Mouse (Mus musculus): ENCODE measurements around the gene Samd1.

Samd1 gene

GRCm38 (mm10) chr8:84010625-84011611 lies 13.4 kb downstream of the Samd1 start:
- no peak for DNase-seq (ENCODE audit: extremely low spot score, low read depth, low spot score)

- no peak for DNase-seq (ENCODE audit: extremely low spot score, low read depth, low spot score)
Observed at GRCm38 (mm10) chr8:84011705-84012498, 14.4 kb downstream of the Samd1 start, which contains the start of gene 2210011C24Rik. TSS of gene 2210011C24Rik (minus strand) at chr8:84012171.

- DNase-seq (ENCODE audit: extremely low spot score, low read depth, low spot score) = no peak
Observed at GRCm38 (mm10) chr8:84012499-84013165, 15.2 kb downstream of the Samd1 start.

GRCm38 (mm10) chr8:84015833-84016232 lies 18.4 kb downstream of the Samd1 start:
- DNase-seq (ENCODE audit: extremely low spot score, low read depth, low spot score) = no peak

- no peak for DNase-seq (ENCODE audit: extremely low spot score, low read depth, low spot score)
Observed at GRCm38 (mm10) chr8:84019738-84020137, 22.3 kb downstream of the Samd1 start.

GRCm38 (mm10) chr8:84021096-84021495 lies 23.6 kb downstream of the Samd1 start, which contains the start of gene Palm3:
TSS of gene Palm3 (plus strand) at chr8:84021471.
- DNase-seq (ENCODE audit: extremely low spot score, low read depth, low spot score) = no peak

- DNase-seq (ENCODE audit: extremely low spot score, low read depth, low spot score) = no peak
Observed at GRCm38 (mm10) chr8:84021569-84021968, 24.1 kb downstream of the Samd1 start.

- no peak for DNase-seq (ENCODE audit: extremely low spot score, low read depth, low spot score)
Observed at GRCm38 (mm10) chr8:84023085-84023484, 25.6 kb downstream of the Samd1 start.

GRCm38 (mm10) chr8:84023631-84024030 lies 26.2 kb downstream of the Samd1 start:
- no peak for DNase-seq (ENCODE audit: extremely low spot score, low read depth, low spot score)

GRCm38 (mm10) chr8:84024171-84024570 lies 26.7 kb downstream of the Samd1 start:
- DNase-seq (ENCODE audit: extremely low spot score, low read depth, low spot score) = no peak

GRCm38 (mm10) chr8:84025863-84026262 lies 28.4 kb downstream of the Samd1 start:
- no peak for DNase-seq (ENCODE audit: extremely low spot score, low read depth, low spot score)

GRCm38 (mm10) chr8:84027449-84027848 lies 30.0 kb downstream of the Samd1 start:
- no peak for DNase-seq (ENCODE audit: extremely low spot score, low read depth, low spot score)

GRCm38 (mm10) chr8:84029272-84029671 lies 31.8 kb downstream of the Samd1 start:
- DNase-seq (ENCODE audit: extremely low spot score, low read depth, low spot score) = no peak

- DNase-seq (ENCODE audit: extremely low spot score, low read depth, low spot score) = no peak
Observed at GRCm38 (mm10) chr8:84032777-84033176, 35.3 kb downstream of the Samd1 start.

GRCm38 (mm10) chr8:84038015-84038414 lies 40.5 kb downstream of the Samd1 start:
- DNase-seq (ENCODE audit: extremely low spot score, low read depth, low spot score) = no peak

- DNase-seq (ENCODE audit: extremely low spot score, low read depth, low spot score) = peak; percentile 66
Observed at GRCm38 (mm10) chr8:84039050-84039449, 41.6 kb downstream of the Samd1 start.

- DNase-seq (ENCODE audit: extremely low spot score, low read depth, low spot score) = no peak
Observed at GRCm38 (mm10) chr8:84042066-84042947, 44.8 kb downstream of the Samd1 start, which contains the start of gene Il27ra. TSS of gene Il27ra (minus strand) at chr8:84042589.

- no peak for DNase-seq (ENCODE audit: extremely low spot score, low read depth, low spot score)
Observed at GRCm38 (mm10) chr8:84042948-84043342, 45.5 kb downstream of the Samd1 start.

GRCm38 (mm10) chr8:84044103-84044502 lies 46.6 kb downstream of the Samd1 start:
- DNase-seq (ENCODE audit: extremely low spot score, low read depth, low spot score) = no peak

GRCm38 (mm10) chr8:84044900-84045299 lies 47.4 kb downstream of the Samd1 start, which contains the start of gene Rln3:
TSS of gene Rln3 (minus strand) at chr8:84045000.
- no peak for DNase-seq (ENCODE audit: extremely low spot score, low read depth, low spot score)
